Mouse (Mus musculus): Measurements from ENCODE around the gene Cox6a1. TPM values are rescaled to one million over a fixed set of nuclear protein-coding genes. Genes with fewer than 3 reads are reported as not detected.
A peak's percentile ranks its signal among the peaks of the same experiment; 100 is the strongest.
"Not testable (repeated sequence)": the region's sequence is repeated elsewhere in the genome, so short reads cannot be mapped to it uniquely, and the experiment has no call there.

Gene Cox6a1
- polyA plus RNA-seq (2012; ENCODE audit: insufficient read depth, insufficient read length, missing spikeins), result 4,430 and 5,347 TPM in 2 replicates

DNA sequence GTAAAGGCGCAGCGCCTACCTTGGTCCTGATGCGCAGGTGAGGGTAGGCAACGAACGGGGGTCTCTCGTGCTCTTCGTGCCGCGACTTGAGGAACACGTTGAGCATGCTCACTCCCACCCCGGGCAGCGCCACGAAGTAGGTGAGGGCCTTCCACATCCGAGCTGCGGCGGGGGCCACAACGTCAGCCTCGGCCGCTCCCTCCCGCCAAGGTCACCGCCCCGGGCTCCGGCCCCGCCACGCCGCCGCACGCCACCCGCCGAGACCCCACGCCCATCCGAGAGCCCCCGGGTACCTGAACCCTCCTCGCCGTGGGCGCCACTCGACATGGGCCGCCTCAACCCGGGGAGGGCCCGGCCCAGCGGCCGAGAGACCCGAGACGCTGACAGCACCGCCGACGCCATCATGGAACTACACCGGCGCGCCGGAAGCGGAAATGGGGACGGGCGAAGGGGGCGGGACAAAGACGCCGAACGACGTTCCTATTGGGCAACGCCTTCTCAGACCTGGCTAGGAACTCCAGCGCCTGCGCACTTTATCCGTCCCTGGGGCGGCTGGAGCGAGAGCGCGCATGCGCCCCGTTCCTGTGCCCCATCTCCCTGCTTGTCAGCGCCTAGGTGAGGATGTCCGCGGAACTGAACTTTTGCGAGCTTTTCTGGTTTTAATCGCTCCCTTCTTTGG, at the start of gene Cox6a1:
Cox6a1 (minus strand) TSS at position 436 of the 679 bp plus-strand sequence.
- Histone ChIP-seq H3K4me3 (ENCODE audit: insufficient read depth, low read depth, low read length) (peak within 1 kb of the TSS; percentile 99), H3K27ac (replicated peaks; ENCODE audit: low read depth, low read length) (peak within 1 kb of the TSS; percentile 94), H3K4me1 (ENCODE audit: control insufficient read depth, insufficient read depth, insufficient read length, low read length) (no peaks in the 10 kb centered on the region; the same call in 1 of the 2 replicates)

DNA sequence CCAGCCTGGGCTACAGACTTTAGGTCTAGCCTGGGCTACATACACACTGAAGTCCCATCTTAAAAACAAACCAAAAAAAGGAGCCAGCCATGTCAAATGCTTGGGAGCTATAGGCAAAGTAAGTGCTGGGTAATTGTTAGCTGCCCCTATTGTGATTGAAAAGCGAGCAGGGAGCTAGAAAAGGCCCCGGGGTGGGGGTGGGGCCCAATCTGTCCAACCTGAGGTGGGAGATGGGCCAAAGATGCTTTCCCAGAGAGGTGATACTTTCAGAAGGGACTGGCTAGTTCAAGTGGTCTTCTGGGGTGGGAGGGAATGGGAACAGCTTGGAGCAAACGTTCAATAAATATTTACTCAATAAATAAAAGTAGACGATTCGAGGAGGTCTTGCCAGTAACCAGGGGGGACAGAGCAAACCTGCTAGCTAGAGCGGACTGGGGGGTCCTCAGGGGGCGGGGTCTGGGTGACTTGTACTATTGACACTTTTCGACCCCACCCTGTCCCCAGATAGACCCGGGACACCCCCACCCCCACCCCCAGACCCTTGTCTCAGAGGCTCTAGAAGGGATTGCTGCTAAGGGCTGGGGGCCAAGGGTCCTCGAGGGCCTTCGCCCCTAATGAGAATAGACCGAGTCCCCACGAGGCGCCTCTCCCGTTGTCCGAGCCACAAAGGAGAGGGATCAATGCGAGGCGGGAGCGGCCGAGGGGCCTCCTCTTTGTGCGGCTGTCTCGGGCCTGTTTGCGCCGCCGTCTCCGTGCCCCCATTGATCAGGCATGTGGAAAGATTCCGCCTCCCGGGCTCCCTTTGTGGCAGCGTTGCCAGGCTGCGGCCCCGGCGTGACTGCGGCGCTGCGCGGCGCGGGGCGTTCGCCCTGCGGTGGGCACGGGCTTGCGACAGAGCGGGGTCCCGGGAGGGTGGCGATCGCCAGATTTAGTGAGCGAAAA, 49.3 kb upstream of the Cox6a1 start:
- H3K4me1 ChIP-seq (ENCODE audit: control insufficient read depth, insufficient read depth, insufficient read length, low read length), result no peaks in the 10 kb centered on the region
- no peak overlapping the region for H3K27ac ChIP-seq (replicated peaks; ENCODE audit: low read depth, low read length)
- H3K4me3 ChIP-seq (ENCODE audit: insufficient read depth, low read depth, low read length), result peak overlapping the region; percentile 31; the same call in 1 of the 2 replicates

DNA sequence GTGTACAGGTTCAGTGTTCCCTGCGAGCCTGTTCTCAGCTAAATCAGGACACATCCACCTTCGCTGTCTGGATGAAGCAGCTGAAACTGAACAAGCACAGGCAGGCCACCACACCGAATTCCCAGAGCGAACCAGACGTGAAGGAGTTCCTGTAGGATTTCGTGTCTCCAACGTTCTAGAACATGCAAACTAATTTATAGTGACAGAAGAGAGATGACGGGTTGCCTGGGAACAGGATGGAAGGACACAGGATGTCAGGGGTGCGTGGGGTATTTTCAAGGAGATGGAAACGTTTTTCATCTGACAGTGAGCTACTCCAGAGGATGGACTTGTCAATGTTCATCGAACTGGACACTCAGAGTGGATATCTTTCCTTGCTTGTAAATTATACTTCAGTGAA, 47.9 kb upstream of the Cox6a1 start:
- Histone ChIP-seq H3K4me1 (ENCODE audit: control insufficient read depth, insufficient read depth, insufficient read length, low read length) (no peaks in the 10 kb centered on the region), H3K27ac (replicated peaks; ENCODE audit: low read depth, low read length) (no peak overlapping the region), H3K4me3 (ENCODE audit: insufficient read depth, low read depth, low read length) (no peak overlapping the region)

DNA sequence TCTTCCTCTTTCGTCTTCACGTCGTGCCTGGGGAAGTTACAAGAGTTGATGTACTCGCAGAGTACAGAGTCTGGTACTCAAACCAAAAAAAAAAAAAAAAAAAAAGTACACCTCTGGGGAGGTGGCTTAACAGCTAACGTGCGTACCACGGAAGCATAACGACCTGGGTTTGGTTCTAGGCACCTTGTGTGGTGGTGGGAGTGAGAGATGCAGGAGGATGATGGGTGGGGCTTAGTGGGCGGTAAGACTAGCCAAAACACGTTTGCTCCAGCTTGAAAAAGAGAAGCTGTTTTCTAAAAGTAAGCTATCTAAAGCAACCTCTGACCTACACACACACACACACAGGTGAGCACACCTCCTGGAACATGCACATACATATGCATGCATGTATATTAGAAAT, 46.1 kb upstream of the Cox6a1 start:
- no peak overlapping the region for H3K4me3 ChIP-seq (ENCODE audit: insufficient read depth, low read depth, low read length)
- no peaks in the 10 kb centered on the region for H3K4me1 ChIP-seq (ENCODE audit: control insufficient read depth, insufficient read depth, insufficient read length, low read length)
- no peak overlapping the region for H3K27ac ChIP-seq (replicated peaks; ENCODE audit: low read depth, low read length)

DNA sequence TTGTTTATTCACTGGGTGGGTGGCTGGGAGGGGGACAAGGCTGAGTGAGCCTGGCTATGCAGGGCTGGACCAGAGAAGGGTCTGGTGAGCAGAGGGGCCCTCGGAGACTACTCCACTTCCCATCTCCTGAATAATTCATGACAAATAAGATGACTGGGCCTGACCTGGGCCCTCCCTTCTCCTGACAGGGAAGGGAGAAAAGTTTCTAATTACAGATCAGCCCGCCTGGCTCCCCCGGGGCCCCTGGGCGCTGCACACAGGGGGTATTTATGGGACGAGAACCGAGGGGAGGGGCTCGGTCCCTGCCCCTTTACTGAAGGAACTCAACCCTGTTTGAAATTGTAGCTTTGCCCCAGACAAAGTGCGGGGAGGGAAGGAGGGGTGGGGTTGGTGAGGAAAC, 45.4 kb upstream of the Cox6a1 start:
- Histone ChIP-seq H3K27ac (replicated peaks; ENCODE audit: low read depth, low read length) (no peak overlapping the region), H3K4me3 (ENCODE audit: insufficient read depth, low read depth, low read length) (no peak overlapping the region), H3K4me1 (ENCODE audit: control insufficient read depth, insufficient read depth, insufficient read length, low read length) (no peaks in the 10 kb centered on the region)

DNA sequence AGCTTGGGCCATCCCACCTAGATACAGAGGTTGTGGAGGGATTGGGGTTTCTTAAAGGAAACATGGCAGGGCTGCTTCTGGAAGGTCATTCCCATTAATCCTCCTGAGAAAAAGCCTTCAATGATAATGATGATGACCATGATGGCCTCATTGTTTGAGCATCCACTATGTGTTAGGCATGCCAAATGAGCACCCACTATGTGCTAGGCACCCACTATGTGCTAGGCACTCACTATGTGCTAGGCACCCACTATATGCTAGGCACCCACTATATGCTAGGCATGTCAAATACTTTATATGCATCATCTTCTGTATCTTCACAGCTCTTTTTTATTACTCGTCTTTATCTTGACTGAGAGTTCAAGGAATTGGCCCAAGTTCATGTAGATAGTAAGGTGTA, 44.2 kb upstream of the Cox6a1 start:
- Histone ChIP-seq H3K4me1 (ENCODE audit: control insufficient read depth, insufficient read depth, insufficient read length, low read length) (no peaks in the 10 kb centered on the region), H3K4me3 (ENCODE audit: insufficient read depth, low read depth, low read length) (no peak overlapping the region), H3K27ac (replicated peaks; ENCODE audit: low read depth, low read length) (no peak overlapping the region)

DNA sequence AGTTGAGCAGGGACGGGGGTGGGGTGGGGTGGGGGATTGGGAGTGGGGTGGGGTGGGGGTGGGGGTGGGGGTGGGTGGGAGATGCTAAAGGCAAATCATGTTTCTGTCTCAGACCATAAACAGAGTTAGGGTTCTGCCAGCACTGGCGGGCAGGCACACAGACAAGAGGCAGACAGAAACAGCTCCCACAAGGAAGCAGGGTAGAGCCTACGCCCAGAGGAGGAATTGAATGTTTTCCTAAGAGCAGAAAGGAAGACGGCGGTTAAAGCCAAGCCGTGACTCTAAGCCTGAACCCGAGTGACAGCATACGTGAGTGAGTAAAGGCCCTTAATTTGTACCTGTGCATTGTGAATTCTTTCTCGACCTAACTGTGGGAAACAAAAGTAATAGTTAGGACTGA, 43.2 kb upstream of the Cox6a1 start:
- H3K27ac ChIP-seq (replicated peaks; ENCODE audit: low read depth, low read length), result no peak overlapping the region
- no peak overlapping the region for H3K4me3 ChIP-seq (ENCODE audit: insufficient read depth, low read depth, low read length)
- H3K4me1 ChIP-seq (ENCODE audit: control insufficient read depth, insufficient read depth, insufficient read length, low read length), result no peaks in the 10 kb centered on the region

DNA sequence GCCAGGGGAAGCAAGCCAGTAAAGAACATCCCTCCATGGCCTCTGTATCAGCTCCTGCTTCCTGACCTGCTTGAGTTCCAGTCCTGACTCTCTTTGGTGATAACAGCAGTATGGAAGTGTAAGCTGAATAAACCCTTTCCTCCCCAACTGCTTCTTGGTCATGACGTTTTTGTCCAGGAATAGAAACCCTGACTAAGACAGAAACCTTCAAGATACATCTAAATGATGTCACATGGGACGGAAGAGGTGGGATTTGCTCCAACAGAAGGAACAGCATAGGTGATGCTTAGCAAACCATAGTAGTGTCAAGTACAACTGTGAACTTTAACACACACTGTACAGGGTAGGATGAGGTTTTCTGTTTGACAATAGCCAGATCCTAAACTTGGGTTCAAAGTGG, 30.1 kb upstream of the Cox6a1 start:
- not testable (repeated sequence) for H3K4me1 ChIP-seq (ENCODE audit: control insufficient read depth, insufficient read depth, insufficient read length, low read length); H3K4me3 ChIP-seq (ENCODE audit: insufficient read depth, low read depth, low read length); H3K27ac ChIP-seq (replicated peaks; ENCODE audit: low read depth, low read length)

DNA sequence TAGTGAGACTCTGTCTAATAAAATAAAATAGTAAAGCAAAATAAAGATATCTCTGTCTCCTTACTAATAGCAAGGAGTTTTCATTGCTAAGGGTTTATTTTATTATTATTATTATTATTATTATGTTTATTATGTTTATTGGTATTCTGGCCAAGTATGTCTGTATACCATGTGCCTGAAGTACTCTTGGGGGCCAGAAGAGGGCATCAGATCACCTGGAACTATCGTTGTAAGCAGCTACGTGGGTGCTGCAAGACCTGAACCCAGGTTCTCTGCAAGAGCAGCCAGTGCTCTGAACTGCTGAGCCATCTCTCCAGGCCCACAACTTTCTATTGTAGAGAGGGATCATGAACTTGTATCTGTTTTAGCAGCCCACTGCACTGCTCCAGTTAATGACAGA, 26.7 kb upstream of the Cox6a1 start:
- Histone ChIP-seq H3K27ac (replicated peaks; ENCODE audit: low read depth, low read length) (no peak overlapping the region), H3K4me1 (ENCODE audit: control insufficient read depth, insufficient read depth, insufficient read length, low read length) (no peaks in the 10 kb centered on the region), H3K4me3 (ENCODE audit: insufficient read depth, low read depth, low read length) (no peak overlapping the region)

DNA sequence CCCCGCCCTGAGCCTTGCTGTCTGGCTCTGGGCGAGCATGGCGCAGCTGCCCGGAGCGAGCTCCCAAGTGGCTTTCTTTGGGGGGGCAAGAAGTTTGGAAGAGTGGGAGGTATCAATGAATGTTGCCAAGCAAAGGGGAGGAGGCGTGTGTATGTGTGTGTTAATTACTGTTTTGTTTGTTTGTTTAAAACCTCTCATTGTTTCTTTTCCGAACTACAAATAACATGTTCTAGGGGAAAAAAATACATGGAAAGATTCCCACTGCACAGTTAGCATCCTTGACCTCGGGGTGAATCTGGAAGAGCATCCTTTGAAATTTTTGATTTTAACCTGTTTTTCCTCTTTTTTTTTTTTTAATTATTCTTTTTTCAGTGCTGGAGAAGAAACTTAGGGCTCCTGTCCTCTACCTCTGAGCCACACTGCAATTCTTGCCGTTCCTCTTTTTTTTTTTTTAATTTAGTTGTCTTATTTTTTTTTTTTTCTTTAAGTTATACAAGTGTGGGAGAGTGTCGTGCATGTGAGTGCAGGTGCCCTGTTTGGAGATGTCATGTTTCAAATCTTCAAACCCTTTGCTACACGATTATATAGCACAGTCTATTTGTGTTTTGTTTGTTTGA, 25.5 kb upstream of the Cox6a1 start:
- H3K4me1 ChIP-seq (ENCODE audit: control insufficient read depth, insufficient read depth, insufficient read length, low read length), result no peaks in the 10 kb centered on the region
- H3K27ac ChIP-seq (replicated peaks; ENCODE audit: low read depth, low read length), result no peak overlapping the region
- no peak overlapping the region for H3K4me3 ChIP-seq (ENCODE audit: insufficient read depth, low read depth, low read length)

DNA sequence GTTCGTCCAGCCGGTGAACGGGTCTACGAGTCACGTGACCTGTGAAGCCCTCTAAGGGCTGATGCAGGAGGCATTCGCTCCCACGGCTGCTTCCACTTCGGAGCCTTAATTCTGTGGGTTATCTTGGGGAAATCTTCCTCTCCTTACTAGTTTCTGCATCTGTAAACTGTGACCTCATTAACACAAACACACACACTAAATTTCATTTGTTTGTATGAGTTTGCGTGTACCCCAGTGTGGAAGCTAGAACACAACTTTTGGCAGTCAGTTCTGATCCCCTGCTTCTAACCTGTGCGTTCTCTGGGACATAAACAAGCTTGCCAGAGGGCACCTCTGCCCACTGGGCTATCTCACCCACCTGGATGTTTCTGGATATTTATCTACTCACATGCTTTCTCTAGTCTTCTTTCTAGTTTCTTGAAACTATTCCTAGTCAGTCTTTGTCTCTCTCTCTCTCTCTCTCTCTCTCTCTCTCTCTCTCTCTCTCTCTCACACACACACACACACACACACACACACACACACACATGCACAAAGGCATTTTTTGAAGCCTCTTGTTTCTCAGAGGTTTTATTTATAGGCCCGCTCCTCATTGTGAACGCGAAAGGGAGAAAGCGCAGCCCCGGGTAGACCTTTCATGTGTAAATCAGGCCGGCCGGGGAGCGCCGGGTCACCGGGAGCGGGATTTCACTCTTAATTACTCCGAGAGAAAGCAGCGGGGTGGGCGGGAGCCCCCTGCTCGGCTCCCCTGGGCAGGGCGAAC, 24.8 kb upstream of the Cox6a1 start:
- Histone ChIP-seq H3K27ac (replicated peaks; ENCODE audit: low read depth, low read length) (no peak overlapping the region), H3K4me1 (ENCODE audit: control insufficient read depth, insufficient read depth, insufficient read length, low read length) (no peaks in the 10 kb centered on the region), H3K4me3 (ENCODE audit: insufficient read depth, low read depth, low read length) (no peak overlapping the region)

DNA sequence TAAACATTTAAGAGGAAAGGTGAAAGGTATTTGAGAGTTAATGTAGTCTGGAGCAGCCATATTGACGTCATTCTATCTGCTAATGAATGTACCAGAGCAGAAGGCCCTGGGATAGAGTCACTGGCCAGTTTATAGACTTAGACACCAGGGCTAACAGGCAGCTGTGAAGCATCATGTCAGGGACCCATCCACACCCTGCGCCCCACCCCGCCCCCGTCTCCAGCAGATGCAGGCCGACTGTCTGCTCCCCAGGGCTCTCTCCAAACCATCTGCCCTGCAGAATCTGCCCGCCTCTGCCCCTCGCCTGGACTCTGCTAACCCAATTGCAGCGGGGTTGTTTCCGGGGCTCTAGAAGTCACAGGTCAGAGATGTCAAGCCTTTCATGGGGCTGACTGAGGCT, 23.0 kb upstream of the Cox6a1 start:
- Histone ChIP-seq H3K4me3 (ENCODE audit: insufficient read depth, low read depth, low read length) (no peak overlapping the region), H3K27ac (replicated peaks; ENCODE audit: low read depth, low read length) (no peak overlapping the region), H3K4me1 (ENCODE audit: control insufficient read depth, insufficient read depth, insufficient read length, low read length) (no peaks in the 10 kb centered on the region)

DNA sequence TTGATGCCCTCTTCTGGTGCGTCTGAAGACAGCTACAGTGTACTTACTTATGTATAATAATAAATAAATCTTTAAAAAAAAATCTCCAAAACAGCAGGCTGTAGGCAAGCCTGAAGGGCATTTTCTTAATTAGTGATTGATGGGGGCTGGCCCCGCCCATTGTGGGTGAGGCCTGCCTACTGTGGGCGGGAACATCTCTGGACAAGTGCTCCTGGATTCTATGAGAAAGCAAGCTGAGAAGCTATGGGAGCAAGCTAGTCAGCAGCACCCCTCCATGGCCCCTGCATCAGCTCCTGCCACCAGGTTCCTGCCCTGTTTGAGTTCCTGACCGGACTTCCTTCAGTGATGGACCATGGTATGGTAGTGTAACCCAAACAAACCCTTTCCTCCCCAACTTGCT, 16.0 kb upstream of the Cox6a1 start:
- no peak overlapping the region for H3K4me3 ChIP-seq (ENCODE audit: insufficient read depth, low read depth, low read length)
- no peak overlapping the region for H3K27ac ChIP-seq (replicated peaks; ENCODE audit: low read depth, low read length)
- no peaks in the 10 kb centered on the region for H3K4me1 ChIP-seq (ENCODE audit: control insufficient read depth, insufficient read depth, insufficient read length, low read length)

DNA sequence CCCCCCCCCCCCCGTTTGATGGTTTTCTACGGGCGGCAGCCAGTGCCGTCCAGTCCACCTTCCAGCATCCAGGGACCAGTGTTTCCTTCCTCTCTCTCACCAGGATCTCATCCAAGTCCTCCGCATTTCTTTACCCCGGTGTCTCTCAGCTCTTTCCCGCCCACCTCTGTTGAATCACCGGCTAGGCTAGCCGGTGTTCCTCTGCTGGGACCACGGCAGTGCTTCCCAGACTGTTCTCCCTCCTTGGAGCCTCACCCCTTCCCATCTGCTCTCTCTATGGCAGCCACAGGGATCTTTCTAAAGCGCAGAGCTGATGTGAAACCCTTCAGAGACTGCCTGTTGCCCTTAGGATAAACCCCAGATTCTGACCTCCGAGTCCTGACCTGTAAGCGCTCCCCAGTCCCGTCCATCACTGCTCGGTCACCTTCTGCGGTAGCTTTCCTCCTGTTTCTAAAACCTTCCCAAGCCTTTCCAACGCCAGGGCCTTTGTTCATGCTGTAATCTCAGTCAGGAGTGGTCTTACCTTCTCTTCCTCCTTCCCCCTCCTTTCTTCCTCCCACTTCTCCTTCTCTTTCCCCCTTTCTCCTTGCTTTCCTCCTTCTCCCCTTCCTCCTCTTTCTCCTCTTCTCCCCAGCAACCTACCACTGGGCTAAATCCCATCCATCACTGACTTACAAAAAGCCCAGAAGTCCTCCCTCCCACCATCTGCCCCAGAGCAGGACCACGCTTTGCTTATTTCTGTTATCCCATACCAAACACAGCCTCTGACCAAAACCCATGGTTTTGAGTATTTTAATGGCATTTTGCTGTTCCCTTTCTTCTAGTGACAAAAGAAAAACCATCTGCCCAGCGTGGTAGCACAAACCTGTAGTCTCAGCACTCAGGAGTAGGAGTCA, 14.3 kb upstream of the Cox6a1 start:
- Histone ChIP-seq H3K27ac (replicated peaks; ENCODE audit: low read depth, low read length) (no peak overlapping the region), H3K4me3 (ENCODE audit: insufficient read depth, low read depth, low read length) (no peak overlapping the region), H3K4me1 (ENCODE audit: control insufficient read depth, insufficient read depth, insufficient read length, low read length) (no peaks in the 10 kb centered on the region)
